Mouse (Mus musculus) thymus, adult 18-20 months (tissue): ENCODE measurements around the gene Gpc6.

Experiments
- DNase-seq, 2 experiments: peaks; one replicate each; pipeline ENCODE4 v3.0.0; 2022; ENCODE audit warnings: mixed read lengths in 2 of 2

Gpc6 gene

GRCm38 (mm10) chr14:117256192-117256591 lies 331.1 kb downstream of the Gpc6 start:
- no peak for DNase-seq

- DNase-seq: no peak
These were observed 340.5 kb downstream of the Gpc6 start for GRCm38 (mm10) chr14:117265653-117266052.

- DNase-seq: no peak
These were observed 342.9 kb downstream of the Gpc6 start for GRCm38 (mm10) chr14:117267823-117268601.

GRCm38 (mm10) chr14:117283631-117284030 lies 358.5 kb downstream of the Gpc6 start:
- no peak for DNase-seq

- no peak for DNase-seq
These were observed 368.6 kb downstream of the Gpc6 start for GRCm38 (mm10) chr14:117293746-117294145.

- DNase-seq: no peak
These were observed 371.2 kb downstream of the Gpc6 start for GRCm38 (mm10) chr14:117296207-117296838.

- no peak for DNase-seq
These were observed 375.9 kb downstream of the Gpc6 start for GRCm38 (mm10) chr14:117301019-117301418.

- DNase-seq: no peak
These were observed 379.0 kb downstream of the Gpc6 start for GRCm38 (mm10) chr14:117303901-117304722.

- DNase-seq: no peak
These were observed 379.6 kb downstream of the Gpc6 start for GRCm38 (mm10) chr14:117304723-117305010.

- DNase-seq: no peak
These were observed 384.9 kb downstream of the Gpc6 start for GRCm38 (mm10) chr14:117309997-117310520.

- no peak for DNase-seq
These were observed 399.1 kb downstream of the Gpc6 start for GRCm38 (mm10) chr14:117324214-117324613.

GRCm38 (mm10) chr14:117332256-117332655 lies 407.1 kb downstream of the Gpc6 start:
- no peak for DNase-seq

- DNase-seq: no peak
These were observed 412.2 kb downstream of the Gpc6 start for GRCm38 (mm10) chr14:117337271-117337670.

- DNase-seq: no peak
These were observed 415.4 kb downstream of the Gpc6 start for GRCm38 (mm10) chr14:117340549-117340948.

- DNase-seq: no peak
These were observed 419.4 kb downstream of the Gpc6 start for GRCm38 (mm10) chr14:117344505-117344904.

- no peak for DNase-seq
These were observed 421.3 kb downstream of the Gpc6 start for GRCm38 (mm10) chr14:117346372-117346885.

GRCm38 (mm10) chr14:117351296-117351695 lies 426.2 kb downstream of the Gpc6 start:
- DNase-seq: no peak

- no peak for DNase-seq
These were observed 436.2 kb downstream of the Gpc6 start for GRCm38 (mm10) chr14:117361155-117361964.

GRCm38 (mm10) chr14:117361965-117362309 lies 436.8 kb downstream of the Gpc6 start:
- DNase-seq: no peak

GRCm38 (mm10) chr14:117369331-117369866 lies 444.3 kb downstream of the Gpc6 start:
- no peak for DNase-seq

- DNase-seq: no peak
These were observed 451.8 kb downstream of the Gpc6 start for GRCm38 (mm10) chr14:117376822-117377376.

- DNase-seq: no peak
These were observed 454.9 kb downstream of the Gpc6 start for GRCm38 (mm10) chr14:117379979-117380378.
